Mouse (Mus musculus): Measurements from ENCODE around the gene Rgs21. TPM values are rescaled to one million over a fixed set of nuclear protein-coding genes. Genes with fewer than 3 reads are reported as not detected.

The Rgs21 gene
- polyA plus RNA-seq, 1 experiment from 2014 or later = not detected

Other genes starting within 250 kb of the Rgs21 start
- 0.11 and 0.40 TPM in 2 replicates for gene Rgs18, start 207.8 kb upstream of the Rgs21 start, polyA plus RNA-seq (2015; fragmentation: Nextera tagmentation; extraction: Ambion mirVana)